Mouse (Mus musculus) ES-Bruce4 (cell line): ENCODE measurements around the gene Ptgr1.

Experiments used
- CTCF ChIP-seq: IDR thresholded peaks from one replicate; pipeline ENCODE4 v1.8.1; 2011; ENCODE audit warnings: low read depth, low read length
- POLR2A ChIP-seq: IDR thresholded peaks from one replicate; pipeline ENCODE4 v1.8.1; 2011; ENCODE audit warnings: low read length; ENCODE audit not compliant: insufficient read depth

- TF ChIP-seq CTCF (no peak), POLR2A (no peak)
Observed at GRCm38 (mm10) chr4:59002948-59003805, 16.3 kb upstream of the Ptgr1 start, which contains the start of gene Gm20503.
